Mouse (Mus musculus) hindbrain, postnatal 0 days (tissue): Measurements from ENCODE around the gene Lrfn4. TPM values are rescaled to one million over a fixed set of nuclear protein-coding genes. Genes with fewer than 3 reads are reported as not detected.

ENCODE experiments used
- ATAC-seq: fragments of 200-750 bp; cut with Nextera tagmentation; 2 replicates; pipeline ENCODE4 v1.8.0; 2017; ENCODE audit warnings: mild to moderate bottlenecking, moderate TSS enrichment, moderate library complexity
- DNase-seq: peaks from one replicate; pipeline ENCODE4 v3.0.0-alpha.2; 2015; ENCODE audit warnings: low spot score
- H3K27ac ChIP-seq: fragments of 300-500 bp; sonication (generic); 2 replicates; pipeline ENCODE4 v1.5.1; 2014; ENCODE audit warnings: mild to moderate bottlenecking
- H3K27me3 ChIP-seq: fragments of 300-500 bp; sonication (generic); 2 replicates; pipeline ENCODE4 v1.6.1; 2014; ENCODE audit warnings: low read length, mixed read lengths; ENCODE audit not compliant: insufficient read depth
- H3K36me3 ChIP-seq: fragments of 300-500 bp; sonication (generic); 2 replicates; pipeline ENCODE4 v1.6.1; 2014; ENCODE audit warnings: low read length, mixed read lengths; ENCODE audit not compliant: insufficient read depth
- H3K4me1 ChIP-seq: fragments of 300-500 bp; sonication (generic); 2 replicates; pipeline ENCODE4 v1.6.1; 2014; ENCODE audit warnings: antibody characterized with exemption, low read length, mixed read lengths; ENCODE audit not compliant: insufficient read depth
- H3K4me2 ChIP-seq: fragments of 300-500 bp; sonication (generic); 2 replicates; pipeline ENCODE4 v1.6.1; 2014; ENCODE audit warnings: low read depth, mild to moderate bottlenecking, low read length, moderate library complexity, mixed read lengths
- H3K4me3 ChIP-seq: fragments of 300-500 bp; sonication (generic); 2 replicates; pipeline ENCODE4 v1.5.1; 2014; ENCODE audit warnings: low read length
- H3K9ac ChIP-seq: fragments of 300-500 bp; sonication (generic); replicated peaks from 2 replicates; pipeline ENCODE4 v1.6.1; 2014; ENCODE audit warnings: mild to moderate bottlenecking, low read length, moderate library complexity, mixed read lengths
- H3K9me3 ChIP-seq: fragments of 300-500 bp; sonication (generic); 2 replicates; pipeline ENCODE4 v1.6.1; 2016; ENCODE audit warnings: low read length, mixed read lengths
- CTCF ChIP-seq: IDR thresholded peaks from 2 replicates; pipeline ENCODE4 v1.5.1; 2016; ENCODE audit warnings: antibody characterized with exemption, control low read depth, low read depth
- WGBS: fragments of 180-500 bp; shearing (Covaris S2); extraction: QIAGEN DNeasy Blood & Tissue Kit; methylation state at CpG from one replicate; pipeline ENCODE4 v1.1.7; 2014; 5-methylcytosine and 5-hydroxymethylcytosine counted together
- polyA plus RNA-seq: library from polyadenylated mRNA; unstranded; fragments of >200 nt; fragmentation: Nextera tagmentation; extraction: Ambion mirVana; gene quantifications from 2 replicates; pipeline ENCODE4 v1.2.1, GENCODE M21; 2015
- total RNA-seq: library from RNA; depleted of rRNA; stranded (reverse); fragments of >200 nt; gene quantifications from 2 replicates; pipeline ENCODE4 v1.2.3, GENCODE M21; 2014

Lrfn4 gene
- total and polyA plus RNA-seq, 2 experiments from 2014 or later: 15.6 to 178 TPM

DNA sequence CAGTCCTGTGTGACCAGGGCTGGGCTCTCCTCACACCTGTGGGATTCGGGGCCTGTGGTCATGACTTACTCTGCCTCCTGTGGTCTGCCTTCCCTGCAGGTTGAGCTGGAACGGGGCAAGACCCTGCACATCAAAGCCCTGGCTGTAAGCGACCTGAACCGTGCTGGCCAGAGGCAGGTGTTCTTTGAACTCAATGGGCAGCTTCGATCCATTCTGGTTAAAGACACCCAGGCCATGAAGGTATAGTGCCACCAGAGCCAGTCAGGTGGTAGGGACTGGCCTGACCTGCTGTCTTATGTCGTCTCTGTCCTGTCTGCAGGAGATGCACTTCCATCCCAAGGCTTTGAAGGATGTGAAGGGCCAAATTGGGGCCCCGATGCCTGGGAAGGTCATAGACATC lies 5.3 kb upstream of the Lrfn4 start:
- no peak overlapping the region for H3K4me3 ChIP-seq
- H3K27ac ChIP-seq: no peak overlapping the region
- no peak overlapping the region for H3K9ac ChIP-seq
- no peak for TF ChIP-seq CTCF
- 90% methylated on average over 7 of the region's 7 CpGs for WGBS
- DNase-seq (no peak), ATAC-seq (no peak)
- H3K36me3 ChIP-seq: peaks cover 25% of the 10 kb centered on the region
- H3K4me2 ChIP-seq: no peak overlapping the region
- no peaks in the 10 kb centered on the region for H3K9me3 ChIP-seq
- H3K4me1 ChIP-seq: peaks cover 11% of the 10 kb centered on the region; the same call in 1 of the 2 replicates
- no peaks in the 10 kb centered on the region for H3K27me3 ChIP-seq

GRCm38 (mm10) chr19:4619461-4619860 lies 4.0 kb upstream of the Lrfn4 start:
- no peak for ATAC-seq
- no peaks in the 10 kb centered on the region for H3K27me3 ChIP-seq
- WGBS: 77% methylated on average over 10 of the region's 10 CpGs
- H3K4me2 ChIP-seq: no peak overlapping the region
- H3K36me3 ChIP-seq: peaks cover 25% of the 10 kb centered on the region
- DNase-seq: no peak
- no peak overlapping the region for H3K9ac ChIP-seq
- no peak for TF ChIP-seq CTCF
- H3K27ac ChIP-seq: no peak overlapping the region
- H3K4me1 ChIP-seq: peaks cover 9% of the 10 kb centered on the region
- no peaks in the 10 kb centered on the region for H3K9me3 ChIP-seq
- H3K4me3 ChIP-seq: no peak overlapping the region

GRCm38 (mm10) chr19:4618183-4618582 lies 2.7 kb upstream of the Lrfn4 start:
- Histone ChIP-seq H3K9me3 (no peaks in the 10 kb centered on the region), H3K27me3 (no peaks in the 10 kb centered on the region), H3K4me2 (no peak overlapping the region), H3K36me3 (peaks cover 17% of the 10 kb centered on the region), H3K27ac (no peak overlapping the region), H3K9ac (no peak overlapping the region), H3K4me1 (peaks cover 20% of the 10 kb centered on the region), H3K4me3 (no peak overlapping the region)
- DNase-seq (peak; percentile 74), ATAC-seq (no peak)
- WGBS: 34% methylated on average over 18 of the region's 18 CpGs
- TF ChIP-seq CTCF: peak; percentile 66

- H3K9ac ChIP-seq: 0 out of 2 replicates have a peak overlapping the region, but pooled peaks have one; percentile 7
- WGBS: 31% methylated on average over 4 of the region's 4 CpGs
- H3K27me3 ChIP-seq: no peaks in the 10 kb centered on the region
- H3K36me3 ChIP-seq: peaks cover 18% of the 10 kb centered on the region
- peak overlapping the region; percentile 91; the same call in 1 of the 2 replicates for H3K27ac ChIP-seq
- ATAC-seq: no peak
- no peak overlapping the region for H3K4me3 ChIP-seq
- no peak for DNase-seq
- no peaks in the 10 kb centered on the region for H3K9me3 ChIP-seq
- no peak for TF ChIP-seq CTCF
- H3K4me2 ChIP-seq: no peak overlapping the region
- peaks cover 23% of the 10 kb centered on the region for H3K4me1 ChIP-seq
These were observed 1.1 kb upstream of the Lrfn4 start for GRCm38 (mm10) chr19:4616546-4616945.

- TF ChIP-seq CTCF: no peak
- H3K9me3 ChIP-seq: no peaks in the 10 kb centered on the region
- peak overlapping the region; percentile 82 for H3K4me2 ChIP-seq
- no peaks in the 10 kb centered on the region for H3K27me3 ChIP-seq
- H3K36me3 ChIP-seq: peaks cover 21% of the 10 kb centered on the region
- DNase-seq (peak; percentile 43), ATAC-seq (0 out of 2 replicates have a peak, but pooled peaks have one; percentile 0)
- H3K27ac ChIP-seq: peak overlapping the region; percentile 91
- WGBS: 21% methylated on average over 28 of the region's 49 CpGs
- H3K4me1 ChIP-seq: peaks cover 23% of the 10 kb centered on the region
- H3K9ac ChIP-seq: peak overlapping the region; percentile 97
- H3K4me3 ChIP-seq: peak overlapping the region; percentile 89
These were observed 939 bp downstream of the Lrfn4 start for GRCm38 (mm10) chr19:4614305-4615150.

DNA sequence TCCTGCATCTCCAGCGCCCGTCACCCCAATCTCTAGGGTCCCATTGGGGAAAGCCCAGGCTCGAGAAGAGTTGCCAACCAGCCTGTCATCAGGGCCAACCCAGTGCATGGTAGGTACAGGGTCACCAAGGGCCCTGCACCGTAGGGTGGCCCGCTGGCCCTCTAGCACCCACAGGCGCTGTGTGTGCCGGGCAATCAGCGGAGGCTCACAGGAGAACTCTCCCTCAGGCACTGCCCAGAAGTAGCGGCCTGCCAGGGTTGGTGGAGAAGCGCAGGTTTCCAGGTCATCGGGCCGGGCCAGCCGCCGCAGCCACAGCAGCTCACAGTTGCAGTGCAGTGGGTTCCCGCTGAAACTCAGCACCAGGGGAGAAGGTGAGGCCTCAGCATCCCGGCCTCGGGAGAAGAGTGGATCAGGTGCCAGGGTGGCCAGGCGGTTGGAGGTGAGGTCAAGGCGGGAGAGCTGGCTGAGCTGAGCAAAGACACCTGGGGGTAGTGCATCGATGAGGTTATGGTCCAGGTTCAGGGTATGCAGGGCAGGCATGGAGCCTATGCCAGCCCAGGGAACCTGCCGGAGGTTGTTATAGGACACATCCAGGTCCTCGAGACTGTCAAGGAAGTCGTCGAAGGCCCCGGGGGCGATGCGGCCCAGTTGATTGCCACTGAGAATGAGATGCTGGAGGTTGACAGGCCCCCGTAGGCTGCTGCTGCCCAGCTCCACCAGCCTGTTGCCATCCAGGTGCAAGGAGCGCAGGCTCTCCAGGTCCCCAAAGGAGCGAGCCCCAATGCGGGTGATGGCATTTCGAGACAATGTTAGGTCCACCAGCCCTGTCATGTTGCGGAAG lies 1.8 kb downstream of the Lrfn4 start:
- DNase-seq: no peak
- H3K4me1 ChIP-seq: peaks cover 23% of the 10 kb centered on the region

More for the DNA sequence above, 1.8 kb downstream of the Lrfn4 start:
- Histone ChIP-seq H3K4me3 (peak overlapping the region; percentile 89), H3K9me3 (no peaks in the 10 kb centered on the region), H3K36me3 (peaks cover 21% of the 10 kb centered on the region), H3K27ac (peak overlapping the region; percentile 91), H3K27me3 (no peaks in the 10 kb centered on the region), H3K4me2 (peak overlapping the region; percentile 82), H3K9ac (peak overlapping the region; percentile 97; the same call in 1 of the 2 replicates)
- no peak for ATAC-seq
- 88% methylated on average over 33 of the region's 33 CpGs for WGBS
- TF ChIP-seq CTCF: no peak
